Mouse (Mus musculus): ENCODE measurements around the gene Gatd1. TPM values are rescaled to one million over a fixed set of nuclear protein-coding genes. Genes with fewer than 3 reads are reported as not detected.

The Gatd1 gene
- polyA plus RNA-seq (2012; rRNA removed), result 61.5 and 75.6 TPM in 2 replicates

DNA sequence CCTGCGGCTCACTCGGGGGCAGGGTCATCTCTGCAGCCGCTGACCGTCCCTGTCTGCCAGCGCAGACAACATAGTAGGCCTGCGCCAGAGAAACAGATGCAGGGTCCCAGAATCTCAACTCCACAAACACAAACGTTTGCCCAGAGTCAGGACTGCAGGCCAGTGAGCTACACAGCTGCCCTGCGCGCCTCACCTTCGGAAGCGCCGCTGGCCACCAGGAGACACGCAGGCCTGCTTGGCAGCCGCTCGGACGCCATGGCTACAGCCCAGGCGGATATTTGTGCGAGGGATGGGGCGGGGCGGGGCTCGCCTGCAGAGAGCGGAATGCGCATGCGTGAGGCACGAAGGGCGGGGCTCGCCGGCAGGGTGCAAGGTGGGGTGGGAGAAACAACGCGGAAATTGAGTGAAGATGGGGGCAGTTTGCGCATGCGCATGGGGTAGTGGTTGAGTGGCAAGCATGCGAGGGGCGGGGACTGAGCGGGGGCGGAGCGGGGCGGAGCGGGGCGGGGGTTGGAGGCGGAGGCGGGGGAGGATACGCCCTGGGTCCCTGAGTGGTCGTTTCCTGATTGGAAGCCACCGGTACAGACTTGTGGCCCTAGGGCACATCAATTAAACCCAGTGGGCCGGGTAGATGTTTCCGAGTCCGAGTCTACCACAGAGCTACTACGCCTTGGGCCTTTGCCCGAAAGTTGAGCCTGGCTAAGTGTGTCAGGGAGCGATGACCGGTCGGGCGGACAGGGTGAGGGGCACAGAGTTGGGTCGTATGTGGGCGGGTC is at the start of gene Gatd1:
Gatd1 (minus strand) TSS at position 328 of the 776 bp plus-strand sequence.

DNA sequence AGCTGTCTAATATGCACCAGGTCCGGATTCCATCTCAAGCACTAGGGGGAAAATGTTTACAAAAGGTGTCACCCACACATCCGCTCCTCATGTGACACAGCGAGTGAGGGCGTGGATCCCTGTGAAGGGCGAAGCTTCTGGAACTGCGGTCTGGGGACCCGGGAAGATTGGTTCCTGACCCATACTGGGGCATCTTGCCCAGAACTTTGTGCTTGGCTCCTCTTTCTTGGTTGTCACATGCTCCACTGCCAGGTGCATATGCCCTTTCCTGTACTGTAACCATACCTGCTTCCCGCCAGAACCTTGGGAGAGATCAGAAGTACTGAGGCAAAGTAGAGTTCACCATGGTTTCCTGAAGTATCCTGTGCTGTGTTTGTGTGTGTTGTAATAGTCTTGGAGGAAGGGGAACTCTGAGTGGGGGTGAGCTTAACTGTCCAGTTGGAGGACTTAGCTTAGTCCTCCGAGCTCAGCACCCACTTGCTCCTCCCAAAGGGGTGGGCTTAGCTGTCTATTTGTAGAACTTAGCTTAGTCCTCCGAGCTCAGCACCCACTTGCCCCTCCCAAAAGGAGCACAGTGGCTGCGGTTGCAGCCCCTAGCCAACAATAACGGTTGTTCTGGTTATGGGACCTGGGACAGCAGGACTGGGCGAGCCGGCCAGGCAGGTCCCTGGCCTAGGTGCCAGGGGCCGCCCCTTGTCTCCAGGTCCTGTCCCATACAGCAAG is 46.6 kb upstream of the Gatd1 start, which contains the start of gene Cracr2b:
Cracr2b (plus strand) TSS at position 704 of the 723 bp plus-strand sequence.

DNA sequence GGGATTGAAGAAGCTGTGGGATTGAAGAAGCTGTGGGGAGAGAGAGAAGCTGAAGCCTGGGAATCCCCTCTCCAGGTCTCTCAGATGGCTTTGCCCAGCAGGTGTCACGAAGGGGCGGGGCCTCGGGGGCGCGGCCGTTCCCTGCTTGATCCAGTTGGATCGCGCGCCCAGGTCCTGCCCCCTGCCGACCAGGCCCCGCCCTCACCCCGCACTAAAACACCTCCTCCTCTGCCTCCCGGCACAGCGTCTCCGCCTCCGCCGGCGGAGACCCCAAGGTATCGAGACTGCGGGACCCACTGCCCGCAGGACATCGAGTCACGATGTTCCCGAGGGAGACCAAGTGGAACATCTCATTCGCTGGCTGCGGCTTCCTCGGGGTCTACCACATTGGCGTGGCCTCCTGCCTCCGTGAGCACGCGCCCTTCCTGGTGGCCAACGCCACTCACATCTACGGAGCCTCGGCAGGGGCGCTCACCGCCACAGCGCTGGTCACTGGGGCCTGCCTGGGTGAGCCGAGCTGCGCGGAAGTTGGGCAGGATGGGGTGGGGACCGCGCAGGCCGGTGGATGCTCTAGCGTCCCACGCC is 41.1 kb upstream of the Gatd1 start, which contains the start of gene Pnpla2:
Pnpla2 (plus strand) TSS at position 232 of the 585 bp plus-strand sequence.

DNA sequence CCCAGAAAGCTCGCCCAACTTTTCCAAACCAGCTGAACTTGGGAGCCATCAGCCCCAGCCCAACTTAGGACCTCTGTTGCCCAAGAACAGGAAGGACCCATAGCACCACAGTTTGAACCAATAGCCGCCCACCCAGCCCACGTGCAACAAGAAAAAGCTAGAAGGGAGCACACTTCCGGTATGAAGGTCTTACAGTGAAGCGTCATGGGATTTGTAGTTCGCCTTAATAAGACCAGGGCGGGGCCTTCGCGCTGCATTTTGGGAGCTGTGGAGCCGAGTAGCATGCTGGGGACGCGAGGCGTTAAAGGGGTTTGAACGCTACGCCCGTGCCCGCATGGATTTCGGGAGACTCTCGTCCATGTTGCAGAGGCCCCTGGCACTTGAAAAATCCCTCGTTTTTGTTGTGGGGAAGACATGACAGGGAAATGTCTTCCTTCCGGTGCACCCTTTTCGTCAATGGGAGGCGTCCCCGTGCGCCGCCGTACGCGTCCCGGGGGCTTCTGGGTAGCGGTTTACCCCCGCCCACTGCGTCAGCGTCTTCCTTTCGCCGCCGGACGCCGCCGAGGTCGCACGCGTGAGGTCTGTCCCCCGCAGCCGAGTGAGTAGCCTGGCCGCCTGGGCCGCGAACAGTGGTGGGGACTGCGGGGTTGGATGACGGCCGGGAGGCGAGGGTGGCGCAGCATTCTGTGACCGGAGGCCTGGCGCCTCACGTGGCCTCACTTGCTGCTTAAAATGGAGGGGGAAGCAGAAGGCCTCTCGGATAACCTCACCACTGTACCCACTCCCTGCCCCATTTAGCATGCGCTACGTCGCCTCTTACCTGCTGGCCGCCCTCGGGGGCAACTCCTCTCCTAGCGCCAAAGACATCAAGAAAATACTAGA is 33.4 kb upstream of the Gatd1 start, which contains the start of gene Rplp2:
Rplp2 (plus strand) TSS at position 261 of the 882 bp plus-strand sequence.

DNA sequence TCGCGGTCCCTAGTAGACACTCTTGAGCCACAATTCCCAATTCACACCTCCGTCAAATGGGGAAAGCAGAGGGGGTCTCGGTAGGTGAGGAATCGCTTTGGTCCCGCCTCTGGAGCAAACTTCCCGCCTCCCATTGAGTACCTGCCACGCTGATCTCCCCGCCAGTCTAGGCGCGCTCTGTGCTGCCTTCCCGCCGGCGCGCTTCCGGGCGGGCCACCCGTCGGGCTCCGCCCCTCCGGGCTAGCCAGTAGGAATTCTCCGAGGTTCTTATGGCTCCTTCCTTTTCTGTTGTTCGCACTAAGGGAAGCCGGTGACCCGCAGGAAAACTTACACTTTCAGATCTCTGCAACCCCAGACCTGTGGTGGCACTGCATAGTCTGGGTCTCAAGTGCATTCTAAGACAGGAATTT is 29.9 kb upstream of the Gatd1 start, which contains the start of gene Pidd1:
Pidd1 (minus strand) TSS at position 198 of the 410 bp plus-strand sequence.

DNA sequence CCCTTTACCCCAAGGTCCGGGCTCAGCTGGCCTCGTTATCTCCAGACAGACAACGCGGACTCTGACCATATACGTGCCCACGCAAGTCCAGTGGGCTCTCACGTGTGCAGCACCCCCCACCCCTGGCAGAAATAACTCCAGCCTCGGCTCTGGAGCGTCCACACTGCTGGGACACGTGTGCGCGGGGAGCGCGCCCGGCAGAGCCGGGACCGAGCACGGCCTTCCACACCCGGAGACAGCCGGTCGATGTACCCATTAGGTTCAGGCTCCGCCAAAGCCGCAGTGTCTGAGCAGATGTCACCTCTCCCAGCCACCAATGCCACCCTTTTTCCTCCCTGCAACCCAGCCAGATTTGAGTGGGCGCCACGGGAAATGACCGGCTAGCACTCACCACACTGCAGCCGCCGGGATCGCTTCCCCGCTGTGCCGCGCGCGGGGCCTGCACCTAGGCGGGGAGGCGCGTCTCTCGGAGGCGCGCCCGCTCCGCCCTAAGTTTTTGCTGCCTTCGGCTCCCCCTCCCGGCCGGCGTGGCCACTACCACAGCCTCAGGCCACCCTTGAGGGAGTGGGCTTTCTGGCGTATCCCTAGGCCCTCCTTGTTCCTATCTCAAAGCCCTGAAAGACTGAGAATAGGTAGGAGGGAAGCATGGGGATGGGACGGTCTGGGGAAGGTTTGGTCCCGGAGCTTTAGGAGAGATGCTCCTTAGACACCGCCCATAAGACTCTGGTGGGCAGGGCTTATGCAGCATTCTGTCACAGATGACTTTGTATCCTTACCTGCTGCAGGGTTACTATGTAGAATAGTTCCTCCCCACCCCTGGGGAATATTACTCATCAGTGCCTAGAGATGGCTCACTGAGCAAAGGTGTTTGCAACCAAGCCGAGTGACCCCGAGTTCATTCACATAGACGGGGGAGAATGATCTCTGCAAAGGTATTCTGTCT is 23.5 kb upstream of the Gatd1 start, which contains the start of gene Slc25a22:
Slc25a22 (minus strand) TSS at position 715 of the 943 bp plus-strand sequence.

DNA sequence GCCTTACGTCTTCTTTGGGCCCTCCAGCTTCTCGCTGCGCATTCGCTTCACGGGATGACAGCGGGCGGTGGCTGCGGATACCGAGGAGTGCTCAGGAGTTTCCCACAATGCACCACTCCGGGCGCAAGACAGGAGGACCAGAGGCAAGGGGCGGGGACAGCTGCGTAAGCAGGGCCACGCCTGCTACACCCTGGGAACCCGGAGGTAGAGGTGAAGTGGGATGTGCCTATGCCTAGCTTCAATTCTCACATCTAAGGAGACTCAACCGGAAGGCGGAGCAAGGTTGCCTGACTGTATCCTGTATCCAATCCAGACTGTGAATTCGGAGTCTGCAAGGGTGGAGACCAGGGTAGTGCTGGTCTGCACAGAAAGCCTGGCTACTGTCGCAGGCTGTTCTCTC is 15.4 kb upstream of the Gatd1 start, which contains the start of gene Cend1:
Cend1 (minus strand) TSS at position 182 of the 400 bp plus-strand sequence.

DNA sequence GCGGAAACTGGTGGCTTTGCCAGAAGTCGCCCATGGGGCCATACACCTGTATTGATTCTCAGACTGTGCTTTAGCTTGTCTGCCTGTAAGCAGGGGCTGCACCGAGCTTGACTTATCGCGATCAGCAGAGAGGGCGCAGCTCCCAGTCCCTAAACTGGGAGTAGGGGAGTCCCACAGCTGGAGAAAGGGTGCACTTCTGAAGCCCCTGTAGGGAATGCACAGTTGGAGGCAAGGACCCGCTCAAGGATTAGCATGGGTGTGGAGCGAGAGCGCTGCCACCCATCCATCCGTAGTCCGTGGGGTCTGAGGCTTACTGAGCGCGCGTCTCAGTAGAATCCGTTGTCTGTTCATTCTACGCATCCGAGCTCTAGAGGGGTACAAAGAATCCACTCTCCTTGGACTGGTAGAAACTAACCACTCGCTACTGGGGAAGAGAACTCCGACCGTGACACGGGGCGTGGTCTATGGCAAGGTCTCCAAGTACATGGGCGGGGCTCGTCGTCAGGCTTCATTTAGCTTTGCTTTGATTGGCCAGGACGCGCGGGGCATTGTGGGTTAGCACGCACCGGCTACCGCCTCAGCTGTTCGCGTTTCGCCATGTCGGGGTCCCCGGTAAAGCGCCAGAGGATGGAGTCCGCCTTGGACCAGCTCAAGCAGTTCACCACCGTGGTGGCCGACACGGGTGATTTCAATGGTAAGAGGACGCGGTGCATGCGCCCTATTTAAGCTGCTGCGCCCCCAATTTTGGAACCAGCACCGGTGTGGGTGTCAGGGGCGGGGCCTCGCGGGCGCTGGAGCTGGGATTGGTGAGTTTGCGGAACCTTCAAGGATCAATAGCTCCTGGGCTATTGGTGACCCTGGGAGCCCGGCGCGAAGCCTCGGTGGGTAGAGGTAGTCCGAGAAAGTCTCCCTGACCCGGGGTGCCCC is 22.0 kb downstream of the Gatd1 start, which contains the start of gene Taldo1:
Taldo1 (plus strand) TSS at position 575 of the 927 bp plus-strand sequence.

Other genes starting within 250 kb of the Gatd1 start
- gene Rnh1, start 241.3 kb downstream of the Gatd1 start, polyA plus RNA-seq (2012; rRNA removed), result 140 and 158 TPM in 2 replicates
- gene Hras, start 220.1 kb downstream of the Gatd1 start, polyA plus RNA-seq (2012; rRNA removed), result 86.0 and 86.1 TPM in 2 replicates
- gene Lrrc56, start 220.0 kb downstream of the Gatd1 start, polyA plus RNA-seq (2012; rRNA removed), result 11.4 and 11.6 TPM in 2 replicates
- 11.8 and 12.9 TPM in 2 replicates for gene Lmntd2, start 200.1 kb downstream of the Gatd1 start, polyA plus RNA-seq (2012; rRNA removed)
- 224 and 235 TPM in 2 replicates for gene Rassf7, start 198.3 kb downstream of the Gatd1 start, polyA plus RNA-seq (2012; rRNA removed)
- gene Phrf1, start 185.4 kb downstream of the Gatd1 start, polyA plus RNA-seq (2012; rRNA removed), result 20.1 and 28.0 TPM in 2 replicates
- 200 and 285 TPM in 2 replicates for gene Irf7, start 147.7 kb downstream of the Gatd1 start, polyA plus RNA-seq (2012; rRNA removed)
- 405 and 478 TPM in 2 replicates for gene Cdhr5, start 137.3 kb downstream of the Gatd1 start, polyA plus RNA-seq (2012; rRNA removed)
- gene Sct, start 135.0 kb downstream of the Gatd1 start, polyA plus RNA-seq (2012; rRNA removed), result 105 and 193 TPM in 2 replicates
- gene Drd4, start 122.1 kb downstream of the Gatd1 start, polyA plus RNA-seq (2012; rRNA removed), result 0.13 and 0.29 TPM in 2 replicates
- 21.1 and 26.0 TPM in 2 replicates for gene Deaf1, start 86.4 kb downstream of the Gatd1 start, polyA plus RNA-seq (2012; rRNA removed)
- 22.3 and 31.1 TPM in 2 replicates for gene Tmem80, start 86.4 kb downstream of the Gatd1 start, polyA plus RNA-seq (2012; rRNA removed)
- 257 and 334 TPM in 2 replicates for gene Eps8l2, start 75.3 kb downstream of the Gatd1 start, polyA plus RNA-seq (2012; rRNA removed)
- gene Taldo1, start 21.9 kb downstream of the Gatd1 start, polyA plus RNA-seq (2012; rRNA removed), result 262 and 282 TPM in 2 replicates
- gene Cend1, start 15.4 kb upstream of the Gatd1 start, polyA plus RNA-seq (2012; rRNA removed), result 2.0 and 2.2 TPM in 2 replicates
- gene Slc25a22, start 23.8 kb upstream of the Gatd1 start, polyA plus RNA-seq (2012; rRNA removed), result 65.1 and 72.7 TPM in 2 replicates
- gene Pidd1, start 29.9 kb upstream of the Gatd1 start, polyA plus RNA-seq (2012; rRNA removed), result 11.9 and 14.2 TPM in 2 replicates
- 439 and 527 TPM in 2 replicates for gene Rplp2, start 33.2 kb upstream of the Gatd1 start, polyA plus RNA-seq (2012; rRNA removed)
- gene Pnpla2, start 41.1 kb upstream of the Gatd1 start, polyA plus RNA-seq (2012; rRNA removed), result 212 and 220 TPM in 2 replicates
- gene Cracr2b, start 47.0 kb upstream of the Gatd1 start, polyA plus RNA-seq (2012; rRNA removed), result 147 and 153 TPM in 2 replicates
- gene Cd151, start 53.3 kb upstream of the Gatd1 start, polyA plus RNA-seq (2012; rRNA removed), result 370 and 431 TPM in 2 replicates
- 27.1 and 30.2 TPM in 2 replicates for gene Polr2l, start 61.0 kb upstream of the Gatd1 start, polyA plus RNA-seq (2012; rRNA removed)
- 30.1 and 34.6 TPM in 2 replicates for gene Tspan4, start 61.1 kb upstream of the Gatd1 start, polyA plus RNA-seq (2012; rRNA removed)
- gene Chid1, start 125.7 kb upstream of the Gatd1 start, polyA plus RNA-seq (2012; rRNA removed), result 37.4 and 44.9 TPM in 2 replicates
- gene Ap2a2, start 148.0 kb upstream of the Gatd1 start, polyA plus RNA-seq (2012; rRNA removed), result 38.8 and 43.3 TPM in 2 replicates
- gene Muc6, start 241.2 kb upstream of the Gatd1 start, polyA plus RNA-seq (2012; rRNA removed), result 0.14 and 0.29 TPM in 2 replicates

Data from colon, adult 2 months (tissue).